Mouse (Mus musculus) spleen, adult 2 months (tissue): ENCODE data around the gene Sim2.

Experiments used
- CTCF ChIP-seq: fragments of 200-500 bp; IDR thresholded peaks from 2 replicates; pipeline ENCODE4 v1.5.1; 2011; ENCODE audit warnings: mild to moderate bottlenecking, inconsistent platforms; ENCODE audit not compliant: insufficient read depth, insufficient read length, insufficient replicate concordance; ENCODE audit errors: extremely low read depth
- POLR2A ChIP-seq: fragments of 200-500 bp; IDR thresholded peaks from 2 replicates; pipeline ENCODE4 v1.6.1; 2011; ENCODE audit warnings: low read depth, low read length, inconsistent platforms

DNA sequence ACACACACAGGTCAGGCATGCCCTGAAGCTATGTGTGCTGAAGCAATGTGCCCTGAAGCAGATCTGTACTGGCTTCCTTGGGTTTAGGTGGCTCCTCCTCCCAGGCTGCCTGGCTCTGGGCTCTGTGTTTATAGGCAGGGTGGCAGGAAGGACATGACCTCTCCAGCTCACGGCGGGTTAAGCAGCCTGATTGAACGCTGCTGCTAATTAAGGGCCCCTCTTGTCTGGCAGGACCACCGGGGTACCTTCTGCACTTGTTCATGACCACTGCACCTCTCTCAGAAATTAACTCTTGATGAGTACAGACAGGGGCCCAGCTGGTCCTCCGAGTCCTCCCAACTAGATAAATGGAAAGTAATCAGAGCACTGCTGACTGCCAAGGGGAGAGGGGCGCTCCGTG lies 79.5 kb downstream of the Sim2 start:
- TF ChIP-seq CTCF (no peak), POLR2A (no peak)
